Mouse (Mus musculus) left cerebral cortex, adult 11 months (tissue): ENCODE results near the gene Rhot2.

ENCODE experiments used
- DNase-seq: peaks from one replicate; pipeline ENCODE4 v3.0.0; 2022; ENCODE audit warnings: low spot score

Rhot2 gene

GRCm38 (mm10) chr17:25796211-25796771, 48.4 kb downstream of the Rhot2 start:
- no peak for DNase-seq

- DNase-seq: peak; percentile 83
These were observed 49.0 kb downstream of the Rhot2 start, which contains the start of gene AC134908.4 for GRCm38 (mm10) chr17:25795609-25796092. Gene AC134908.4 (minus strand): TSS chr17:25795659.

- DNase-seq: no peak
These were observed 49.7 kb downstream of the Rhot2 start for GRCm38 (mm10) chr17:25794998-25795397.

- DNase-seq: no peak
These were observed 50.5 kb downstream of the Rhot2 start for GRCm38 (mm10) chr17:25794197-25794596.

GRCm38 (mm10) chr17:25792615-25793014, 52.0 kb downstream of the Rhot2 start, which contains the start of gene Fam173a:
Gene Fam173a (minus strand): TSS chr17:25792901.
- DNase-seq: no peak

- DNase-seq: peak; percentile 71
These were observed 52.7 kb downstream of the Rhot2 start for GRCm38 (mm10) chr17:25791843-25792527.

- no peak for DNase-seq
These were observed 53.3 kb downstream of the Rhot2 start for GRCm38 (mm10) chr17:25791320-25791842.
